Mouse (Mus musculus): ENCODE measurements at regions not wholly inside any gene's neighbourhood (a gene's known extent, or its start where the extent isn't known, plus 50 kb on each side); places are given as distances from the start of the nearest gene placed in this dataset.

DNA sequence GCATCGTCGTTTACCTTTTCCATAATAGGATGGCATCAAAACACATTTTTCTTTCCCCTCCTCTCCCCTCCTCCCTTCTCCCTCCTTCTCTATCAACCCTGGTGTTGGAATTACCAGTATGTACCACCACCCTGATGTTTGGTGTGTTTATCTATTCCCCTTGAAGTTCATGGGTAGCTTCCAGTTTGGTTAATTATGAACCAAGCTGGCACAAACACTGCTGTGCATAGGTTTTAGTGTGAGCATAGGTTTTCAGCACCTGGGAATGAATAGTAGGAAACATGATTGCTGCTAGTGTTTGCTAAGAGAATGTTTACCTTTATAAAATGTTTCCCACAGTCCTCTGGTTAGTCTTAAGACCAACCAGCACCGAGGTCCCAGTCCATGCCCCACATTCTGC lies 420.1 kb downstream of the Nr2f2 start:
- TF ChIP-seq CTCF (IDR thresholded peaks at IDR 0.05; ENCODE audit: low read depth) (no peak), EP300 (IDR thresholded peaks at IDR 0.05; ENCODE audit: low read depth) (no peak)
